Mouse (Mus musculus): ENCODE measurements around the gene Lman2. TPM values are rescaled to one million over a fixed set of nuclear protein-coding genes. Genes with fewer than 3 reads are reported as not detected.

Lman2 gene
- 10 to 100 TPM; 58.3 to 58.8 TPM for total RNA-seq (2021)
- long read RNA-seq, experiment 1, full-length matches to known transcripts: 221 of 252 reads
- long read RNA-seq, experiment 1, partial matches to known transcripts: 20 of 252 reads
- long read RNA-seq, experiment 1, other reads (novel, unspliced or antisense): 11 of 252 reads
- long read RNA-seq, experiment 2, full-length matches to known transcripts: 214 of 231 reads
- long read RNA-seq, experiment 2, partial matches to known transcripts: 11 of 231 reads
- long read RNA-seq, experiment 2, other reads (novel, unspliced or antisense): 6 of 231 reads

DNA sequence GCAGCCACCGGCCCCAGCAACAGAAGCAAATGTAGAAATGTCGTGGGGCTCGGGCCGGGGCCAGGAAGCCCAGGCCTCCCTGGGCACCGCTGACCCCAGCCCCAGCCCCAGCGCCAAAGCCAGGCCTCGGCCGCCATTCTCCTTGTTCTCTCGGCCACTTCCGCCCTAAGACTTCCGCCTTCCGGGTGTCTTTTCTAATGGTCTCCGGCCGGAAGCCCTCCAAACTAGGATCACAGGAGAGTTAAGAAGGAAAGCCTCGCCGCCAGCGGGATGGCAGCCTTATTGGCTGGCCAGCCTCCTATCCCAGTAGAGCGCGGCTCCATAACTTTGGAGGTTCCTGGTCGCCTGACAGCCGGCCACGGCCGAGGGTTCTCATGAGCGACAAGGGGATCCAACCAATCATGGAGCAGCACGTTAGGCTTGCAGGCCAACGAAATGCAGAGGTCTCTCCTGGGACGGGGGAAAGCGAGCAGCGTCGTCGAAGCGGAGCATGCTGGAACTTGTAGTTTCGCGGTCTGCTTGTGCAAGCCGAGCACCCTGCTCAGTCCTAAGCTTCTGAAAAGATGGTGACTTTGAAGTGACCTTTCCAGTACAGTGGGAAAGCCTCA, at the start of gene Lman2:
TSS of gene Lman2 (minus strand) at position 331 of the 608 bp plus-strand sequence.
- peak; percentile 85 to 95 for DNase-seq (ENCODE audit: low spot score in 2 of 2)

DNA sequence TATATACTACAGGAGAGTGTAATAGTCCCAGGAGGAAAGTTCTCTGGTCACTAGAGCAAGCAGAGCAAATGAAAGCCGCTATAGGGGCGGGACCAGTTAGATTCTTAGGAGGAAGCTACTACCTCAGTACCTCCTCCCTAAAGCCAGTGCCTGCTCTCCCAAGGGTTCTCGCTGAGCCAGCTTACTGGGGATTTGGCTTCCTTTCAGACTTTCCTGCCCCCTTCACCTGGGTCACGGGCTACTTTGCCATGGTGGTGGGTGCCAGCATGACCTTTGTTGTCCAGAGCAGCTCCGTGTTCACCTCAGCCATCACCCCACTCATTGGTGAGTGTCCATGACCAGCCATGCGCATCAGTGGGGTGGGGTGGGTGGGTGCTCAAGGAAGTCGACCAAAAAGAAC, 49.2 kb upstream of the Lman2 start:
- DNase-seq (ENCODE audit: low spot score in 2 of 2): no peak

- DNase-seq (ENCODE audit: low spot score in 2 of 2): no peak
Observed at GRCm38 (mm10) chr13:55408546-55409120, 46.0 kb upstream of the Lman2 start.

- DNase-seq (ENCODE audit: low spot score in 2 of 2): no peak
Observed at GRCm38 (mm10) chr13:55407341-55407740, 44.8 kb upstream of the Lman2 start.

GRCm38 (mm10) chr13:55405783-55406390, 43.3 kb upstream of the Lman2 start:
- no peak for DNase-seq (ENCODE audit: low spot score in 2 of 2)

- peak; percentile 67 to 76 for DNase-seq (ENCODE audit: low spot score in 2 of 2)
Observed at GRCm38 (mm10) chr13:55404853-55405782, 42.5 kb upstream of the Lman2 start.

DNA sequence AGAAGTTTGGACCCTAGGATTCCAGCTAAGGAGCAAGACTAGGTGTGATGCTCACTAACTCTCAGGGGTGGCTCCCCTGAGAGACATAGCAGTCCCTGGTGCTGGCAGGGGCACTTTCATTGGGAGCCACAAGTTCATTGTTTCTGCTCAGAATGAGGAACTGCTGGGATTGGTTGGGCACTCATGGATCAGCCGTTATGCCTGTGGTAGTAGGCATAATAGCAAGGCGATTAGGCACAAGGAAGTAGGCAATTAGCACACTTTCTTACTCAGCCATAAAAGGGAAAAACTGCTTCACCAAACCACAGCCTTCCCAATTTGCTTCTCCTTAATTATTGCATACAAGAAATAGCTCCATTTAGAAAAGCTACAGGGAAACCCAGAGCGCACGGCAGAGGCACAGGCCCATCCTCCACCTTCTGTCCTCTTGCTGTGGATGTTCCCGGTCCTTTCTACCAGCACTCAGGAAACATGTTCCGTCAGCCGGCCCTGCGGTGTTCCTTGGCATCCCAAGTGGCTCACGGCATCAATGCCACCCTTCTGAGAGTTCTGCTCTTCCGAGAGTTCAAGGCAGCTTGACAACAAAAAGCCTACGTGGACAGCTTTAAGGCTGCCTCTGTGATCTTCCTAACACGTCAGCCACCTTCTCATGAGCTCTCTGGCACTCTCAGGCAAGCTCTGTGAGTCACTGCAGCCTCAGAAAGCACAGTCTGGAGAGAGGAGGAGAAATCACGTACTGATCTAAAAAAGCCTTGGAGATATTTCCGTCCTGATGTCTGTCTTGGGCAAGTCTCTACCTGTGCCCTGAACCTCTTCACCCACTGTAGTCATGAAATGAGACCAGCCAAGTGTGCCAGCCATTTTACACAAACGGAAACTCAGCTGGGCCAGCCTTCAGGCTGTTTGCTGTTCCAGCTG, 41.6 kb upstream of the Lman2 start:
- DNase-seq (ENCODE audit: low spot score in 2 of 2): no peak

DNA sequence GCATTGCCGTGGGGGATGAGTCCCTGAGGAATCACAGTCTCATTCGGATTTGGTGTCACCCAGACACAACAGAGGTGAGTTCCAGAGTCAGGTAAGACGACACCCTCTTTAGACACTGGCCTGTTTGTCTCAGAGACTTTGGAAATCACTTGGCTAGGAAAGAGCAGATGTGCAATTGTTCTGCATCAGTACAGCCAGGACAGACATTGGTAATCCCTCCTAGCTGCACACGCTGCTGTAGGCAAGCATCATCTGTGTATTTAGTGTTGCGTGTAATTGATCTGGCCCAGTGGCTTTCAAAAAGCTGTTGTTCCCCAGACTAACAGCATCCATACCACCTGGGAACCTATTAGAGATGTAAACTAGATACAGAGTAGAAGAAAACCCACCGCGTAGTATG, 40.7 kb upstream of the Lman2 start:
- no peak for DNase-seq (ENCODE audit: low spot score in 2 of 2)

- no peak for DNase-seq (ENCODE audit: low spot score in 2 of 2)
Observed at GRCm38 (mm10) chr13:55400039-55400346, 37.4 kb upstream of the Lman2 start.

DNA sequence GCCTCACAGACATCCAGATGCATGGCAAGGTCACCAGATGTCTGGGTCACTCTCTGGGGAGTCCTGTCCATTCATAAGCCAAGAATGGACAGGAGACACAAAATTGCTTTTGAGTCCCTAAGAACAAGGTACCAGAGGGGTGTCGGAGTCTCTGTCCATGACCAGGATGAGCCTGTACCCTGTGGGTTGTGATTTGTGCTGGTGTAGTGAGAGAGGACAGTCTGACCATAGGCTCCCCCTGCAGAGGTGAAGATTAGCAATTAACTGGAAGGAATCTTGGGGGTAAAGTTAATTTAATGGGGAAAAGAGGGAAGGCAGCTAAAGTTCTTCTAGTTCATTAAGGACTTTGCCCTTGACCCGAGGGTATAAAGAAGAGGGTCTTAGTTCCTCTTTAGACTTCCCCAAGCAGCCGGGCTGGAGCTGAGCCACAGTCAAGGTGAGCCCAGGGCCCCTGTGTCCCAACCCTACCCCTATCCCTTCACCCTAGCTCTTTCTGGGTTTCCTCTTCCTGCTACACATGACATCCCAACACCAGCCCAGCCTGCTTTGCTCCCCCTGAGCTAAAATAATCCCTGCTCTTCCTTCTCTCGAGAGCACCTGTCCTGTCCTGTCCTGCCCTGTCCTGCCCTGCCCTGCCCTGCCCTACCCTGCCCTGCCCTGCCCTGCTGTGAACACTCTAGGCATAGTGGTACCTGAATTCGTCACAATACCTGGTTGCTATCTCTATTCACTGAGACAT, 36.9 kb upstream of the Lman2 start:
- DNase-seq (ENCODE audit: low spot score in 2 of 2): no peak

DNA sequence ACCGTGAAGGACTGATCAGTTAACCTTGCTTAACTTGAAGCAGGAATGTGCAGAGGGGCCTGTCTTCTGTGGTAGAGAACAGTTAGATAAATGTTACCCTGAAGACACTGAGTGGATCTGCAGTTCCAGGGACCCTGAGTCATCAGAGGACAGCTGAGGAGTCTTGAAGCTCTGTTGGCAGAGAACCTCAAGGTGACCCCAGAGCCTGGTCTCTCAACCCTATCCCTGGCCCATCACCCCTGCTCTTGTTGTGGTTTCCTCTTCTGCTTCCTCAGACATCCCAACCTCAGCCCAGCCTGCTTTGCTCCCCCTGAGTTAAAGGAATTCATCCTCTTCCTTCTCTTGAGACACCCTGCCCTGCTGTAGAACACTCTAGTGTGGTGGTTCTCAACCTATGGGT, 35.5 kb upstream of the Lman2 start, which contains the start of gene Slc34a1:
TSS of gene Slc34a1 (plus strand) at position 100 of the 400 bp plus-strand sequence.
- DNase-seq (ENCODE audit: low spot score in 2 of 2): no peak

DNA sequence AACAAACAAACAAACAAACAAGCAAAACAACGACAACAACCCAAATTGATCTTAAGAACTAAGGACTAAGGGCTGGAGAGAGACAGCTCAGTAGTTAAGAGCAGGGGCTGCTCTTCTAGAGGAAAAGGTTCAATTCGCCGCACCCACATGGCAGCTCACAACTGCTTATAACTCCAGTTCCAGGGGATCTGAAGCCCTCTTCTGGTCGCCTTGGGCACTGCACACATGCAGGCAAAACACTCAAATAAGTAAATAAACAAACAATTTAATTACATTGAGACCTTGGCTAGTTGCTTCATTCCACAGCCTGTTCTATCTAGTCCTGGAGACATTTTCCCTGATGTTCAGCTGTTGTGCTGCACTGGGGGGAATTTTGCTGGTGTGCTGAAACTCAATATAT, 30.4 kb upstream of the Lman2 start:
- DNase-seq (ENCODE audit: low spot score in 2 of 2): no peak

DNA sequence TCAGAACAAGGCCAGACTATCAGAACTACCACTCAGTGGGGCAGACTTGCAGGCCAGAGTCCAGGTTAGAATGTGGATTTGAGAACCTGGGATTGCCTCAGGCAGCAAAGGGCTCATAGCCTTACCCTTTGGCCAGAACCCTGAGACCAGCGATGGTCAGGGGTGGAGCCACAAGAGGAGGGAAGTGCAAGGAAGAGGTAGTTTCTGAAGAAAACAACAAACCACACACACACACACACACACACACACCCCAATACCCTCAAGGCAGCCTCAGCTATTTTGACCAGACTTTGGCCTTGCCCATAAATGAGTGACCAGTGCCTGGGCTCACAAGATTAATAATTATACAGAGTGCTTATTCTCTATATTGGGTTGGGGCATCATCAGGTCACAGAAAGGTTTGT, 29.0 kb upstream of the Lman2 start:
- DNase-seq (ENCODE audit: low spot score in 2 of 2): no peak

- DNase-seq (ENCODE audit: low spot score in 2 of 2): no peak
Observed at GRCm38 (mm10) chr13:55390644-55391043, 28.1 kb upstream of the Lman2 start.

DNA sequence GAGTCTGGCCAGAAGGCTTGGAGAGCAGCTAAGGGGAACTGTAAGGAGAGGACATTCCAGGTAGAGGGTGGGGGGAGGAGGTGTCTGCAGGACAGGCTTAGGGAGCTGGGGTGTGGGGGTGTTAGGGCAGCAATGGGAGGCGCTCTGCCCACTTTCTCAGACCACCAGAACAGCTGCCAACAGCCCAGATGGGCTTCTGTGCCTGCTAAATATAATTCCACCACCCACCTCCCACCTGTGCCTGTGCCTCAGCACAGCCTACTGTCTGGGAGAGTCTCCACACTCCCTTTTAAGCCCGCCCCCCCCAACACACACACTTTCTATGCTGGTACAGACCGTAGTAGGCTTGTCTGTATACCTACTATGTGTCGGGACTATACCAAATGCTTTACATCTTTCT, 19.2 kb upstream of the Lman2 start:
- no peak for DNase-seq (ENCODE audit: low spot score in 2 of 2)

DNA sequence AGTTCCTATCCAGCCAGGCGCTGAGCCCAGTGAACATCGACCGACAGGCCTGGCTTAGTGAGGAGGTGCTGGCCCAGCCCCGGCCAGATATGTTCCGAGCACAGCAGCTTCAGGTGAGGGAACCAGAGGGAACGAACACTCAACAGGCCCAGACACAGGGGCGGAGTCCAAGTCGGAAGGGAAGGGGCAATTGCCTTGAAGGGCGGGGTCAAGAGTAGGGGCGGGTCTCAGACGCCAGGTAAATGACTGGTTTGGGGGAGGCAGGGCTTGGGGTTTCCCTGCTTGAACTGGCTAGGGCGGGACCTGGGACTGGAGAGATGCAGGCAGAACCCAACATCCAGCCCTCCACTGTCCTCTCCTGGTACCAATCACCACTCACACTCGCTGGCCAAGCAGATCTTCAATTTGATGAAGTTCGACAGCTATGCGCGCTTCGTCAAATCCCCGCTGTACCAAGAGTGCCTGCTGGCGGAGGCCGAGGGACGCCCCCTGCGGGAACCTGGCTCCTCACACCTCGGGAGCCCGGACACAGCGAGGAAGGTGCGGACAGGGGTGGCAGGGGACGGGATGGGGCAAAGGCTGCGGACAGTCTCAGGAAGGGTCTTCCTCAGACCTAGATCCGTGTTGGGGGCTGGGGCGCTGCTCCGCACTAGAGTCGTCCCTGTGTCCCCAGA, 16.5 kb upstream of the Lman2 start:
- no peak for DNase-seq (ENCODE audit: low spot score in 2 of 2)

- DNase-seq (ENCODE audit: low spot score in 2 of 2): no peak
Observed at GRCm38 (mm10) chr13:55375877-55376276, 13.3 kb upstream of the Lman2 start.

DNA sequence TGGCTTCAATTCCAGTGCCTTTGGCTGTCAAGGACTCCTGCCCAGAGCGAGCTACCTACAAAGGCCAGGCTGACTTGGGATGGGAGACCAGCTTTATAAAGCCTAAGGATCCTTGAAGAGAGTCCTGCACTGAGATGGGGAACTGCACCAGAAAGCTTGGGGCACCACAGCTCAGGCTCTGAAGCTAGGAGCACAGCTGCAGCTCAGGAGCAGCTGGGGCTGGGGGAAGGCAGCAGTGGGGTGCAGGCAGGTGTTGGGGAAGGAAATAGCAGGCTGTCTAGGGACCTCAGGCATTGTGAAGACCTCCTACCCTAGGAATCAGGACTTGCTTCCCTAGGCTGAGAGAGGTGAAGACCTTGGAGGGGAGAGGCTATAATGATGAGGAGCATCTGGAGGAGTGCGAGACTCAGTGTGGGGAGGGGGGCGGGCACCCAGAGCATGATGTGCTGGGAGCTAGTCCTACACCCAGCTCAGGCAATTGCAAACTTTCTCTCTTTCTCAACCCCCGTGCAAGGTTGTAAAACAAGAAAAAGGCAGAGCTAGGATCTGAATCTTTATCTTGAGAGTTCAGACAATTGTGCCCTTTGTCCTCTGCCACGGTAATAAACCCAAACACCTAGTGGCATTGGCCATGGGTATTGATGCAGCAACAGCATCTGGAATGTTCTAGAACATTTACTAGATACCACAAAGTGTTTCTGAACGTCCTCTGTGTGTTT, 11.8 kb upstream of the Lman2 start:
- DNase-seq (ENCODE audit: low spot score in 2 of 2): no peak
